Mouse (Mus musculus): Measurements from ENCODE around the gene Tnfsf12.

- TF ChIP-seq CTCF (IDR thresholded peaks at IDR 0.05) (no peak), POLR2A (IDR thresholded peaks at IDR 0.05; ENCODE audit: insufficient read depth, low read depth, low read length) (no peak)
Measured at GRCm38 (mm10) chr11:69684128-69684745, 11.4 kb downstream of the Tnfsf12 start.
